Mouse (Mus musculus): ENCODE data around the gene Prkcb. TPM values are rescaled to one million over a fixed set of nuclear protein-coding genes. Genes with fewer than 3 reads are reported as not detected.

Prkcb gene
- total and polyA plus RNA-seq, 3 experiments, result 3.6 to 4.5 (median 3.8) TPM

- Histone ChIP-seq H3K36me3 (ENCODE audit: control insufficient read depth, insufficient read depth, low read length) (no peaks in the 10 kb centered on the region), H3K27ac (no peak overlapping the region), H3K4me3 (no peak overlapping the region), H3K79me2 (replicated peaks; ENCODE audit: control insufficient read depth, insufficient read depth, low read length) (no peaks in the 10 kb centered on the region), H3K4me1 (ENCODE audit: control insufficient read depth, insufficient read depth, low read length) (no peaks in the 10 kb centered on the region), H3K27me3 (ENCODE audit: control insufficient read depth, insufficient read depth, low read length) (no peaks in the 10 kb centered on the region), H3K9ac (ENCODE audit: low read depth, low read length) (no peak overlapping the region)
- DNase-seq, result no peak
- intact Hi-C loops (cut with DNase I), result no loop called here
- WGBS, result 48% methylated on average over 4 of the region's 4 CpGs
- TF ChIP-seq POLR2A (IDR thresholded peaks at IDR 0.05; ENCODE audit: insufficient read depth, low read depth, low read length) (no peak), CTCF (IDR thresholded peaks at IDR 0.05) (no peak), EP300 (IDR thresholded peaks at IDR 0.05; ENCODE audit: insufficient read depth, low read depth, low read length) (no peak)
Measured at GRCm38 (mm10) chr7:122387896-122388295, 99.3 kb downstream of the Prkcb start.

GRCm38 (mm10) chr7:122388858-122389257, 100.3 kb downstream of the Prkcb start:
- H3K36me3 ChIP-seq (ENCODE audit: control insufficient read depth, insufficient read depth, low read length), result no peaks in the 10 kb centered on the region
- TF ChIP-seq EP300 (IDR thresholded peaks at IDR 0.05; ENCODE audit: insufficient read depth, low read depth, low read length) (no peak), CTCF (IDR thresholded peaks at IDR 0.05) (no peak), POLR2A (IDR thresholded peaks at IDR 0.05; ENCODE audit: insufficient read depth, low read depth, low read length) (no peak)
- H3K4me1 ChIP-seq (ENCODE audit: control insufficient read depth, insufficient read depth, low read length), result no peaks in the 10 kb centered on the region
- H3K4me3 ChIP-seq, result no peak overlapping the region
- H3K79me2 ChIP-seq (replicated peaks; ENCODE audit: control insufficient read depth, insufficient read depth, low read length), result no peaks in the 10 kb centered on the region
- WGBS, result 83% methylated on average over 5 of the region's 5 CpGs
- no peak overlapping the region for H3K27ac ChIP-seq
- no peak overlapping the region for H3K9ac ChIP-seq (ENCODE audit: low read depth, low read length)
- intact Hi-C loops (cut with DNase I), result no loop called here
- H3K27me3 ChIP-seq (ENCODE audit: control insufficient read depth, insufficient read depth, low read length), result no peaks in the 10 kb centered on the region
- DNase-seq, result no peak

- H3K9ac ChIP-seq (ENCODE audit: low read depth, low read length), result no peak overlapping the region
- H3K4me3 ChIP-seq, result no peak overlapping the region
- no peaks in the 10 kb centered on the region for H3K4me1 ChIP-seq (ENCODE audit: control insufficient read depth, insufficient read depth, low read length)
- H3K36me3 ChIP-seq (ENCODE audit: control insufficient read depth, insufficient read depth, low read length), result no peaks in the 10 kb centered on the region
- no peak for DNase-seq
- no peak overlapping the region for H3K27ac ChIP-seq
- 45% methylated on average over 6 of the region's 6 CpGs for WGBS
- TF ChIP-seq EP300 (IDR thresholded peaks at IDR 0.05; ENCODE audit: insufficient read depth, low read depth, low read length), result no peak
- no peak for TF ChIP-seq POLR2A (IDR thresholded peaks at IDR 0.05; ENCODE audit: insufficient read depth, low read depth, low read length)
- no peak for TF ChIP-seq CTCF (IDR thresholded peaks at IDR 0.05)
- intact Hi-C loops (cut with DNase I), result no loop called here
- no peaks in the 10 kb centered on the region for H3K27me3 ChIP-seq (ENCODE audit: control insufficient read depth, insufficient read depth, low read length)
- H3K79me2 ChIP-seq (replicated peaks; ENCODE audit: control insufficient read depth, insufficient read depth, low read length), result no peaks in the 10 kb centered on the region
Measured at GRCm38 (mm10) chr7:122389633-122390032, 101.1 kb downstream of the Prkcb start.

- intact Hi-C loops (cut with DNase I), result no loop called here
- no peaks in the 10 kb centered on the region for H3K4me1 ChIP-seq (ENCODE audit: control insufficient read depth, insufficient read depth, low read length)
- TF ChIP-seq EP300 (IDR thresholded peaks at IDR 0.05; ENCODE audit: insufficient read depth, low read depth, low read length) (no peak), POLR2A (IDR thresholded peaks at IDR 0.05; ENCODE audit: insufficient read depth, low read depth, low read length) (no peak)
- WGBS, result 53% methylated on average over 5 of the region's 5 CpGs
- no peaks in the 10 kb centered on the region for H3K79me2 ChIP-seq (replicated peaks; ENCODE audit: control insufficient read depth, insufficient read depth, low read length)
- no peak overlapping the region for H3K27ac ChIP-seq
- H3K9ac ChIP-seq (ENCODE audit: low read depth, low read length), result no peak overlapping the region
- H3K27me3 ChIP-seq (ENCODE audit: control insufficient read depth, insufficient read depth, low read length), result no peaks in the 10 kb centered on the region
- H3K4me3 ChIP-seq, result no peak overlapping the region
- no peaks in the 10 kb centered on the region for H3K36me3 ChIP-seq (ENCODE audit: control insufficient read depth, insufficient read depth, low read length)
- no peak for DNase-seq
Measured at GRCm38 (mm10) chr7:122390200-122390599, 101.6 kb downstream of the Prkcb start.

- H3K4me1 ChIP-seq (ENCODE audit: control insufficient read depth, insufficient read depth, low read length), result no peaks in the 10 kb centered on the region
- intact Hi-C loops (cut with DNase I), result no loop called here
- no peaks in the 10 kb centered on the region for H3K79me2 ChIP-seq (replicated peaks; ENCODE audit: control insufficient read depth, insufficient read depth, low read length)
- 69% methylated on average over 4 of the region's 4 CpGs for WGBS
- no peak overlapping the region for H3K9ac ChIP-seq (ENCODE audit: low read depth, low read length)
- TF ChIP-seq POLR2A (IDR thresholded peaks at IDR 0.05; ENCODE audit: insufficient read depth, low read depth, low read length) (no peak), EP300 (IDR thresholded peaks at IDR 0.05; ENCODE audit: insufficient read depth, low read depth, low read length) (no peak), CTCF (IDR thresholded peaks at IDR 0.05) (no peak)
- H3K4me3 ChIP-seq, result no peak overlapping the region
- no peak for DNase-seq
- H3K36me3 ChIP-seq (ENCODE audit: control insufficient read depth, insufficient read depth, low read length), result no peaks in the 10 kb centered on the region
- no peaks in the 10 kb centered on the region for H3K27me3 ChIP-seq (ENCODE audit: control insufficient read depth, insufficient read depth, low read length)
- no peak overlapping the region for H3K27ac ChIP-seq
Measured at GRCm38 (mm10) chr7:122390683-122391082, 102.1 kb downstream of the Prkcb start.

GRCm38 (mm10) chr7:122391382-122391781, 102.8 kb downstream of the Prkcb start:
- TF ChIP-seq POLR2A (IDR thresholded peaks at IDR 0.05; ENCODE audit: insufficient read depth, low read depth, low read length) (no peak), EP300 (IDR thresholded peaks at IDR 0.05; ENCODE audit: insufficient read depth, low read depth, low read length) (no peak), CTCF (IDR thresholded peaks at IDR 0.05) (no peak)
- Histone ChIP-seq H3K36me3 (ENCODE audit: control insufficient read depth, insufficient read depth, low read length) (no peaks in the 10 kb centered on the region), H3K27me3 (ENCODE audit: control insufficient read depth, insufficient read depth, low read length) (no peaks in the 10 kb centered on the region), H3K79me2 (replicated peaks; ENCODE audit: control insufficient read depth, insufficient read depth, low read length) (no peaks in the 10 kb centered on the region), H3K27ac (no peak overlapping the region), H3K9ac (ENCODE audit: low read depth, low read length) (no peak overlapping the region), H3K4me1 (ENCODE audit: control insufficient read depth, insufficient read depth, low read length) (no peaks in the 10 kb centered on the region), H3K4me3 (no peak overlapping the region)
- WGBS, result 71% methylated on average over 3 of the region's 3 CpGs
- no peak for DNase-seq
- intact Hi-C loops (cut with DNase I), result no loop called here

Data from heart, adult 2 months (tissue).